Mouse (Mus musculus) embryonic facial prominence, embryonic 12.5 days (tissue): ENCODE results near the gene Ccdc63. TPM values are rescaled to one million over a fixed set of nuclear protein-coding genes. Genes with fewer than 3 reads are reported as not detected.

Source experiments
- ATAC-seq: fragments of 200-750 bp; cut with Nextera tagmentation; 2 replicates; pipeline ENCODE4 v1.8.0; 2017; ENCODE audit not compliant: insufficient number of reproducible peaks, insufficient read depth, low FRiP score, low TSS enrichment
- H3K27ac ChIP-seq: fragments of 300-500 bp; sonication (generic); 2 replicates; pipeline ENCODE4 v1.5.1; 2016; ENCODE audit warnings: mild to moderate bottlenecking
- H3K27me3 ChIP-seq: fragments of 300-500 bp; sonication (generic); 2 replicates; pipeline ENCODE4 v1.6.1; 2016; ENCODE audit warnings: mild to moderate bottlenecking, moderate library complexity
- H3K36me3 ChIP-seq: fragments of 300-500 bp; sonication (generic); 2 replicates; pipeline ENCODE4 v1.6.1; 2016; ENCODE audit warnings: mild to moderate bottlenecking
- H3K4me1 ChIP-seq: fragments of 300-500 bp; sonication (generic); 2 replicates; pipeline ENCODE4 v1.6.1; 2016
- H3K4me2 ChIP-seq: fragments of 300-500 bp; sonication (generic); replicated peaks from 2 replicates; pipeline ENCODE4 v1.6.1; 2016; ENCODE audit warnings: mild to moderate bottlenecking, moderate library complexity
- H3K4me3 ChIP-seq: fragments of 300-500 bp; sonication (generic); 2 replicates; pipeline ENCODE4 v1.5.1; 2016; ENCODE audit warnings: mild to moderate bottlenecking
- H3K9ac ChIP-seq: fragments of 300-500 bp; sonication (generic); 2 replicates; pipeline ENCODE4 v1.6.1; 2016; ENCODE audit warnings: mild to moderate bottlenecking, moderate library complexity
- H3K9me3 ChIP-seq: fragments of 300-500 bp; sonication (generic); 2 replicates; pipeline ENCODE4 v1.6.1; 2016; ENCODE audit warnings: mild to moderate bottlenecking, moderate library complexity
- WGBS: fragments of 180-500 bp; shearing (Covaris S2); methylation state at CpG from one replicate; pipeline ENCODE4 v1.1.7; 2016; 5-methylcytosine and 5-hydroxymethylcytosine counted together
- polyA plus RNA-seq: library from polyadenylated mRNA; unstranded; fragments of >200 nt; fragmentation: Nextera tagmentation; extraction: Ambion mirVana; gene quantifications from 2 replicates; pipeline ENCODE4 v1.2.1, GENCODE M21; 2016

The Ccdc63 gene
- polyA plus RNA-seq, 1 experiment from 2014 or later = not detected

DNA sequence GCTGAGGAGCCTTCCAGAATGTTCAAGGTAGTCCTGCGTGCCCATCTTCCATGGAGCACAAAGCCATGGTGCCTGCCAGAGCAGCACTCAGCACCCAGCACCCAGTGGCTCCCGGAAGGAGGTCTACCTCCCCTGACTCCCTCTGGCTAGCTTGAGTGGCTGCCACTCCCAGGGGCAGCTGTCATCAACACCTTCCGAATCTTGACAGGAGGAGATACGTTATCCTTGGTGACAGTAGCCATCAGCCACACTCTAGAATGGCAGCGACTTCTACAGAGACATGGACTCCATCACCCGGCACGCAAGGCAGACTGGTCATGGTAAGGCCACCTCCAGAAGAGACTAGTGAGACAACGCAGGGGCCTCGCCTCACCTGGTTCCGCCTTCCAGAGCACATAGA is 46.2 kb downstream of the Ccdc63 start:
- WGBS = 90% methylated on average over 10 of the region's 10 CpGs
- Histone ChIP-seq H3K4me3 (no peak overlapping the region), H3K9me3 (no peaks in the 10 kb centered on the region), H3K36me3 (no peaks in the 10 kb centered on the region), H3K9ac (no peak overlapping the region), H3K4me2 (no peak overlapping the region), H3K27ac (no peak overlapping the region), H3K4me1 (no peaks in the 10 kb centered on the region), H3K27me3 (no peaks in the 10 kb centered on the region)
- ATAC-seq = no peak

DNA sequence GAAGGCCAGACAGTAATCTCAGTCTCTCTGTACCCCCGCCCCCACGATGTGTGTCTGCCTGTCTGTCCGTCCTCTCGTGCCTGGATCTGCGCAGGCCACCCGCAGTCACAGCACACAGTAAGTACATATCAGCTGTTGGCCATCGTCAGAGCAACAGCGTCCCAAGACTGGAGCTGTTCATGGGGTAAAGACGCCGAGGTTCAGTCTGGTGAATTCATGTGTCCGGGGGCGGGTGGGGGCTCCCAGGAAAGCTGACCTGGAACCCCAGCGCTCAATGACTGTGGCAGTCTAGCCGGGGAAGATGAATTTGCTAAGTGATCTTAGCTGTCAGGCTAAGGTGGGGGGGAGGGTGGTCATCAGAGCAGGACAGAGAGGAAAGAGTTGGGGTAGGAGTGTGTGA is 46.9 kb downstream of the Ccdc63 start:
- no peak overlapping the region for H3K27ac ChIP-seq
- no peaks in the 10 kb centered on the region for H3K27me3 ChIP-seq
- no peak overlapping the region for H3K9ac ChIP-seq
- ATAC-seq = no peak
- H3K36me3 ChIP-seq = no peaks in the 10 kb centered on the region
- no peaks in the 10 kb centered on the region for H3K4me1 ChIP-seq
- no peaks in the 10 kb centered on the region for H3K9me3 ChIP-seq
- no peak overlapping the region for H3K4me2 ChIP-seq
- WGBS = 87% methylated on average over 14 of the region's 14 CpGs
- no peak overlapping the region for H3K4me3 ChIP-seq

DNA sequence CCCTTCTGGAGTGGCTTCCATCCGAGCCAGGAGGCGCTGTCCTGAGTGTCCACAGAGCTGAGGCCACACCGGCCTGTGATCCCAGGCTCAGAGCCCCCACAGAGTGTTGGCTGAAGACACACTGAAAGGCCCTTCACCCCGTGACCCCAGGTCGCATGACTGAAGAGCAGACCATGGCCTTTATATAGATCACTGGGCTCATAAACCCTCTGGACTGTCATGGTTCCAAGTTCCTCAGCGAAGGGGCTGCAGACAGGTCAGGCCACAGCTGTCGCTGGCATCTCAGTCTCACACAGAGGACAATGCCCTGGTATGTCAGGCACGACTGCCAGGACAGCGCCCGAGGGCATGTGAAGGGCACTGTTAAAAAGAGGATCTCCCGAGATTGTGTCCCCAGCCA is 47.8 kb downstream of the Ccdc63 start:
- ATAC-seq = no peak
- Histone ChIP-seq H3K27me3 (no peaks in the 10 kb centered on the region), H3K4me2 (no peak overlapping the region), H3K9me3 (no peaks in the 10 kb centered on the region), H3K4me1 (no peaks in the 10 kb centered on the region), H3K4me3 (no peak overlapping the region), H3K9ac (no peak overlapping the region), H3K36me3 (no peaks in the 10 kb centered on the region), H3K27ac (no peak overlapping the region)
- 48% methylated on average over 11 of the region's 11 CpGs for WGBS

DNA sequence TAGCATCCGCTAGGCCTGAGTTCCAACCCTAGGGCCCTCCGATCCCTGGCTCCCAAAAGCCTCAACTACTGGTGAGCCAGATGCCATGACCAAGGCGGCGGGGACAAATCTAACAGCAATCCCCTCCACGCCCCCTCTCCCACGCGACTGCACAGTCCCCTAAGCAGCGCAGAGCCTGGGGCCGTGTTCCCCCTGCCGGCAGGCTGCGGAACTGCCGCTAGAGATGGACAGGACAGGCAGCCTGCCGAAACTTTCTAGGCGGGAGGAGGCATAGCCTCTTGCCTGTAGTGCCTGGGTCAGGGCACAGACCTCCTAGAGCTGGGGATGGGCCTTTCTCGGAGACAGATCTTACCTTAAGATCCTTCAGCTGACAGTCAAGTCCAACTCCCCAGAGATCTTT is 49.6 kb downstream of the Ccdc63 start:
- no peaks in the 10 kb centered on the region for H3K36me3 ChIP-seq

DNA sequence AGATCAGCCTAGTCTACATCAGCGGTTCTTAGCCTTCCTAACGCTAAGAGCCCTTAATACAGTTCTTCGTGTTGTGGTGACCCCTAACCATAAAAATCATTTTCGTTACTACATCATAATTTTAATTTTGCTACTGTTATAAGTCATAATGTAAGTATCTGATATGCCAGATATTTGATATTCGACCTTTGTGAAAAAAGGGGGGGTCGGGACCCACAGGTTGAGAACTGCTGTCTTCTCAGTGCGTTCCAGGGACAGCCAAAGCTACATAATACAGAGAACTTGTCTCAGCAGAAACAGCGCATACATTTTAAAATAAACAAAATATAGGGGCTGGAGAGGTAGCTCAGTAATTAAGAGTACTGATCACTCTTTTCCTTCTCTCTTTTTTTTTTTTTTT is 51.0 kb downstream of the Ccdc63 start:
- no peak overlapping the region for H3K4me2 ChIP-seq
- no peaks in the 10 kb centered on the region for H3K36me3 ChIP-seq
- no peaks in the 10 kb centered on the region for H3K27me3 ChIP-seq
- H3K4me1 ChIP-seq = no peaks in the 10 kb centered on the region
- H3K9me3 ChIP-seq = no peaks in the 10 kb centered on the region
- no peak for ATAC-seq
- 84% methylated on average over 8 of the region's 8 CpGs for WGBS
- no peak overlapping the region for H3K4me3 ChIP-seq
- no peak overlapping the region for H3K9ac ChIP-seq
- no peak overlapping the region for H3K27ac ChIP-seq

More for the DNA sequence above, 49.6 kb downstream of the Ccdc63 start:
- H3K4me3 ChIP-seq = no peak overlapping the region
- no peak overlapping the region for H3K9ac ChIP-seq
- 12% methylated on average over 15 of the region's 15 CpGs for WGBS
- H3K9me3 ChIP-seq = no peaks in the 10 kb centered on the region
- no peaks in the 10 kb centered on the region for H3K27me3 ChIP-seq
- H3K4me1 ChIP-seq = no peaks in the 10 kb centered on the region
- no peak overlapping the region for H3K27ac ChIP-seq
- no peak overlapping the region for H3K4me2 ChIP-seq
- no peak for ATAC-seq

DNA sequence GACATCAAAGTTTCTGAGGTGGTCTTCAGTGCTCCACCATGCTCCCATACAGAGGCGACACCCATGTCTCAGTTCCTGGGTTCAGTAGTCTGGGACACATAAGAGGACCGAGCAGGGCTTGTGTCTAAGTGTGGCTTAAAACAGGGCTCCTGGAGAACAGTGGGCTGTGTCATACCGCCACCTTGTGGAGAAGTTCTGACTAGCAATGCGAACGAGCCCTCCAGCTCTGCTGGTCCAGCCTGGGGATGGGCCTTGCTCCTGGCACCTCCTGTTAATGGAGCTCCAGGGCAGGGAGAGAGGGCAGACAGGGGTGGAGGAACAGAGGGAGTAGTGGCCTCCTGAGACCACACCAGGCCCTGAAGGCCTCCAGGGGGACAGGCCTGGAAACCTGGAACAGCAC is 51.7 kb downstream of the Ccdc63 start:
- ATAC-seq = no peak
- no peaks in the 10 kb centered on the region for H3K36me3 ChIP-seq
- H3K27me3 ChIP-seq = no peaks in the 10 kb centered on the region
- H3K9me3 ChIP-seq = no peaks in the 10 kb centered on the region
- H3K27ac ChIP-seq = no peak overlapping the region
- H3K4me1 ChIP-seq = no peaks in the 10 kb centered on the region
- WGBS = 5% methylated on average over 5 of the region's 5 CpGs
- H3K4me2 ChIP-seq = no peak overlapping the region
- H3K4me3 ChIP-seq = no peak overlapping the region
- H3K9ac ChIP-seq = no peak overlapping the region

DNA sequence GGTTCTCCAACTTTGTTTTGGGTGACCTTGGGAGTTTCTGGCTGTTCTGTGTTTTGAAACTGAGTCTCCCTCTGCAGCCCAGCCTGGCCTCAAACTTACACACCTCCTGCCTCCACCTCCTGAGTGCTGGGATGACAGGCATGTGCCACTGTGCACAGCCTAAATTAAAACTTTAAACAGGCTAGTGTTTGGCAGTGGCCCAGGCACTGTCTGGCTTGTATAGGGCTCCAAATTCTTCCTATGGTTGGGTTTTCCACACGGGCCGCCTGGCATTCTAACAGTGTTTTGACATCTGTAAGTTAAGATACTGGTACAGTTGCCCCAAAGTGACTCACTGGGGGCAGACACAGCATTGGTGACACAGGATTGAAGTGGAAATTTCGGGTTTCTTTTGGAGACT is 54.5 kb downstream of the Ccdc63 start:
- H3K4me2 ChIP-seq = no peak overlapping the region
- H3K27ac ChIP-seq = no peak overlapping the region
- no peaks in the 10 kb centered on the region for H3K4me1 ChIP-seq
- WGBS = 69% methylated on average over 3 of the region's 3 CpGs
- no peaks in the 10 kb centered on the region for H3K27me3 ChIP-seq
- no peak for ATAC-seq
- H3K9me3 ChIP-seq = no peaks in the 10 kb centered on the region
- H3K4me3 ChIP-seq = no peak overlapping the region
- H3K9ac ChIP-seq = no peak overlapping the region
- no peaks in the 10 kb centered on the region for H3K36me3 ChIP-seq

DNA sequence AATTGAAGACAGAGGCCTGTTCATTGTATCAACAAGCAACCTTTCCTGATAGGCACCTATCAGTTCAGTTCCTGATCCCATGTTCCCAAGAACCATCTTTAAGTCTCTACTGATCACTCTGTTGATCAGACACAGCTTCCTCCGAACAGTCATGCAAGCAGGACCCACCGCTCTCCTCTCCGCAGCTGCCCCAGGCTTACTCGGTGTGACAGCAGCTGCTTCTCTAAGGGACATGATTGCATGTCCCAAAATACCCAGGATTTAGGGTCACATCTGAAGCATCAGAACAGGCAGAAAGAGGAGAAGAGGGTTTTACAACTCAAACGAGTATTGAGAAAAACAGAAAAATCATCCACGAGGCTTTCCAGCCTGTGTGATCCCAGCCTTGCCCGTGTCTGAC is 55.3 kb downstream of the Ccdc63 start:
- no peaks in the 10 kb centered on the region for H3K9me3 ChIP-seq
- H3K4me3 ChIP-seq = no peak overlapping the region
- no peaks in the 10 kb centered on the region for H3K4me1 ChIP-seq
- H3K27ac ChIP-seq = no peak overlapping the region
- H3K4me2 ChIP-seq = no peak overlapping the region
- no peak overlapping the region for H3K9ac ChIP-seq
- no peak for ATAC-seq
- no peaks in the 10 kb centered on the region for H3K27me3 ChIP-seq
- 77% methylated on average over 7 of the region's 7 CpGs for WGBS
- no peaks in the 10 kb centered on the region for H3K36me3 ChIP-seq

DNA sequence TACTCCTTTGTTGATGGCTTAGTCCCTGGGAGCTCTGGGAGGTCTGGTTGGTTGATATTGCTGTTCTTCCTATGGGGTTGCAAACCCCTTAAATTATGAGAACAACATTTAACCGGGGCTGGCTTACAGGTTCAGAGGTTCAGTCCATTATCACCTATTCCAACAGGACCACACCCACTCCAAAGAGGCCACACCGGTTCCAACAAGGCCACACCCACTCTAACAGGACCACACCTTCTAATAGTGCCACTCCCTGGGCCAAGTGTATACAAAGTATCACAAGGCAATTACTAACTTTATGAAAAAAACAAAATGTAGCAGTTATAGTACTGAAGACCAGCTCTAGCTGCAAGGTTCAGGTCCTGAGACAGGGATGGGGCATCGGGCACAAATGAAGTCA is 56.2 kb downstream of the Ccdc63 start:
- H3K36me3 ChIP-seq = no peaks in the 10 kb centered on the region
- no peak for ATAC-seq

DNA sequence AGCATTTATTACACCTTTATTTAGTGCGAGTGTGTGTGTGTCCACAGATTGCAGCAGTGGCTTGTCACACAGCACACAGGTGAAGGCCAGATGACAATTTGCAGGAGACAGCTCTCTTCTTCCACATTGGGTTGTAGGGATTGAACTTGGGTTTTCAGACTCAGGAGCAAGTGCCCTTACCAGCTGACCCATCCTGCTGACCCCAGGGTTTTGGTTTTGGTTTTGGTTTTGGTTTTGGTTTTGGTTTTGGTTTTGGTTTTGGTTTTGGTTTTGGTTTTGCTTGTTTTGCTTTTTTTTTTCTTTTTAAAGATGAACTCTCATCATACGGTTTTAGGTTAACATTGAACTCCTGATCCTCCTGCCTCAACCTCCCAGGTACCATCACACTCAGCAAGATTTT is 57.3 kb downstream of the Ccdc63 start:
- Histone ChIP-seq H3K4me2 (no peak overlapping the region), H3K36me3 (no peaks in the 10 kb centered on the region), H3K27me3 (no peaks in the 10 kb centered on the region), H3K9me3 (no peaks in the 10 kb centered on the region), H3K4me1 (no peaks in the 10 kb centered on the region), H3K27ac (no peak overlapping the region), H3K4me3 (no peak overlapping the region), H3K9ac (no peak overlapping the region)
- 88% methylated on average over 2 of the region's 2 CpGs for WGBS
- ATAC-seq = no peak

More for the DNA sequence above, 56.2 kb downstream of the Ccdc63 start:
- Histone ChIP-seq H3K4me2 (no peak overlapping the region), H3K27ac (no peak overlapping the region), H3K9ac (no peak overlapping the region), H3K9me3 (no peaks in the 10 kb centered on the region), H3K4me3 (no peak overlapping the region), H3K4me1 (no peaks in the 10 kb centered on the region), H3K27me3 (no peaks in the 10 kb centered on the region)
- 71% methylated on average over 3 of the region's 3 CpGs for WGBS

DNA sequence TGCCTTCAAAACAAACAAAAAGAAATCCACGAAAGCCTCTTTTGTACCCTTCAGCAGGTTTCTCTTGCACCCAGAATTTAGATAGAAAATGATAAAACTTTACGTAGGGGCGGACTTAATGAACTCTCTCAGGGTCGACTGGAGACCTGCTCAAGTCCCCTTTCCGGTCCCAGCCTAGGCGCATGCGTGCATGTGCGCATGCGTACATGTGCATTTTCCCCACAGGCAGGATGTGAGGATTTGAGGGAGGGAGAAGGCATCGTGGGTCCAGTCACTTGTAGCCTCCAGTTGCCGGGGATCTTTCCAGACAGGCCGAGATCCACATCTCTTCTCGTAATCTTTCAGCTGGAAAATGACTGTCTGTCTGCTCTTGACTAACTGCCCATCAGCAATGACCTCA is 59.2 kb downstream of the Ccdc63 start:
- WGBS = 92% methylated on average over 13 of the region's 13 CpGs
- Histone ChIP-seq H3K27me3 (no peaks in the 10 kb centered on the region), H3K4me1 (no peaks in the 10 kb centered on the region), H3K4me3 (no peak overlapping the region), H3K27ac (no peak overlapping the region), H3K9me3 (no peaks in the 10 kb centered on the region), H3K36me3 (no peaks in the 10 kb centered on the region), H3K9ac (no peak overlapping the region), H3K4me2 (no peak overlapping the region)
- no peak for ATAC-seq

DNA sequence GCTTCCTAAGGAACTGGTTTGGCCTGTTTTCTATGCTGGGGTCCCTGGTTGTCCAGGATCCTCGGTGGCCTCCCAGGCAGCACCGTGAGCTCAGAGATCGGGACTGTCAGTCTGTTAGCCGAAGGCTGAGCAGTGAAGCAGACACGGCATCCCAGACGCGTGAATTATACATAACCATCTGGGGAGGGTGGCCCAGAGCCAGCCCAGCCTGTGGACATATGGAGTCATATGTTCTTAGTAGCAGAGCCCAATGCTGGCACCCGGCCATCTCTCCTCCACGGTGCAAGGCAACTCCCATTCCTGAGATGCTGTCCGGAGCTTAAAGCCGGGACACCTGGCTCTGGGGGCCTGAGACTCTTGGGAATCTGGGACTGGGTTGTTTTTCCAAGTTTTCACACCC is 59.7 kb downstream of the Ccdc63 start:
- 70% methylated on average over 11 of the region's 11 CpGs for WGBS
- no peaks in the 10 kb centered on the region for H3K27me3 ChIP-seq
- no peak overlapping the region for H3K4me3 ChIP-seq
- no peak overlapping the region for H3K9ac ChIP-seq
- H3K27ac ChIP-seq = no peak overlapping the region
- no peak overlapping the region for H3K4me2 ChIP-seq
- no peaks in the 10 kb centered on the region for H3K9me3 ChIP-seq
- H3K4me1 ChIP-seq = no peaks in the 10 kb centered on the region
- no peaks in the 10 kb centered on the region for H3K36me3 ChIP-seq
- ATAC-seq = peak; percentile 58; the same call in 1 of the 2 replicates

DNA sequence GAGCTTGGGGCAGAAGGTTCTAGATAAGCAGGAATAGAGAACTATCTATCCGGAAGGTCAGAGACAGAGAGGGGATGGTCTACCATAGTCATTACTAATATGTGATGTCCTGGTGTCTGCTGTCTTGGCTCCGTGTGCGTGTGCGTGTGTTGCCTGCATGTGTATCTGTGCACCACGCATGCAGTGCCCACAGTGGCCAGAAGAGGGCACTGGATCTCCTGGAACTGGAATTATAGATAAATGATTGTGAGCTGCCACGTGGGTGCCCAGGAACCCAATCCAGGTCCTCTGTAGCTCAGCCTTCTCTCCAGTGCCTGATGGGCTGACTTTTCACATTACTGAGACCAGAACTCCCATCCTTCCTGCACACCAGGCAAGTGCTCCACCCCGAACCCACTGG is 60.8 kb downstream of the Ccdc63 start:
- ATAC-seq = no peak
- WGBS = 83% methylated on average over 7 of the region's 7 CpGs
- H3K4me2 ChIP-seq = no peak overlapping the region
- no peaks in the 10 kb centered on the region for H3K36me3 ChIP-seq
- no peaks in the 10 kb centered on the region for H3K4me1 ChIP-seq
- H3K9me3 ChIP-seq = no peaks in the 10 kb centered on the region
- no peak overlapping the region for H3K9ac ChIP-seq
- no peak overlapping the region for H3K27ac ChIP-seq
- H3K4me3 ChIP-seq = no peak overlapping the region
- no peaks in the 10 kb centered on the region for H3K27me3 ChIP-seq
